Mouse (Mus musculus): ENCODE measurements at regions not wholly inside any gene's neighbourhood (a gene's known extent, or its start where the extent isn't known, plus 50 kb on each side); places are given as distances from the start of the nearest gene placed in this dataset.

- TF ChIP-seq GATA1 (IDR thresholded peaks at IDR 0.05; ENCODE audit: low read length) (no peak), TAL1 (IDR thresholded peaks at IDR 0.05; ENCODE audit: low read length) (no peak)
Measured at GRCm38 (mm10) chr16:73670516-73670915, 741.1 kb downstream of the Robo2 start.
